Mouse (Mus musculus) fibroblast of lung, adult 2 months (primary cell): ENCODE results near the gene Agbl1.
"Not testable (repeated sequence)": the region's sequence is repeated elsewhere in the genome, so short reads cannot be mapped to it uniquely, and the experiment has no call there.

Source experiments
- DNase-seq: peaks from one replicate; pipeline ENCODE4 v3.0.0-alpha.2; 2011; ENCODE audit warnings: low read depth

Gene Agbl1

DNA sequence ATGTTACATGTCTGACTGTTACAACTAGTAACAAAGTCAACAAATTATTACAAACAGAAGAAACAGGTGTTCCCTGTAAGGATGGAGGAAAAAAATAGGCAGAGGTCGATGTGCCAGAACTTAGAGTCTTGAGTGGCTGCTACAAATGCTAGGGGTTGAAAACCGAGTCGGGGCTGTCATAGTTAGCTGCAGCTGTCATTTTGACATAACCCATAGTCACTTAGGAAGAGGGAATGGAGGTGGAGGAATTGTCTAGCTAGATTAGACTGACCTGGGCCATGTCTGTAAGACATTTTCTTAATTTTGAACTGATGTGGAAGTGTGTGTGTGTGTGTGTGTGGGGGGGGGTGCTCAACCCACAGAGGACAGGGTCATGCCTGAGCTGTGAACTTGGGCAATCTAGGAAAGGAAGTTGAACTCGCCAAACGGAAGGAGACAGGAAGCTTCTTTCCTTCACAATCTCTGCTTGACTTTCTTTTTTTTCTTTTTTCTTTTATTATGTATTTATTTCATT lies 364.9 kb downstream of the Agbl1 start:
- no peak for DNase-seq

DNA sequence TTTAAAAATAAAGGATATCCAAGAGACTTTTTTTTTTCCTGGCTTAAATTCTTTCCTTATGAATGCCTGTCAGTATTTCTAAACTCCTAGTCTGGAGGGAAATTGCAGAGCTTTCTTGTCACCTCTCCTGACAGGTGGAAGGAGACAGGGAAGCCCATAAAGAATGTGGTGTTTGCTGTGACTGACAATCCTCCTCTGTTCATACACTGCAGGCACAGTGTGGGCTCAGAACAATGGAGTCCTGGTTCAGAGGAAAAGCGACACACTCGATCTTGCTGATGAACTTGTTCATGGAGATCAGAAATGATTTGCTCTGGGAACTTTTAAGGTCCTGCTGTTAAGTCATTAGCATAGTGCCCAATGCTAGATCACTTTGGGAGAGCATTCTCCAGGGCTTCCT lies 368.1 kb downstream of the Agbl1 start:
- DNase-seq = no peak

DNA sequence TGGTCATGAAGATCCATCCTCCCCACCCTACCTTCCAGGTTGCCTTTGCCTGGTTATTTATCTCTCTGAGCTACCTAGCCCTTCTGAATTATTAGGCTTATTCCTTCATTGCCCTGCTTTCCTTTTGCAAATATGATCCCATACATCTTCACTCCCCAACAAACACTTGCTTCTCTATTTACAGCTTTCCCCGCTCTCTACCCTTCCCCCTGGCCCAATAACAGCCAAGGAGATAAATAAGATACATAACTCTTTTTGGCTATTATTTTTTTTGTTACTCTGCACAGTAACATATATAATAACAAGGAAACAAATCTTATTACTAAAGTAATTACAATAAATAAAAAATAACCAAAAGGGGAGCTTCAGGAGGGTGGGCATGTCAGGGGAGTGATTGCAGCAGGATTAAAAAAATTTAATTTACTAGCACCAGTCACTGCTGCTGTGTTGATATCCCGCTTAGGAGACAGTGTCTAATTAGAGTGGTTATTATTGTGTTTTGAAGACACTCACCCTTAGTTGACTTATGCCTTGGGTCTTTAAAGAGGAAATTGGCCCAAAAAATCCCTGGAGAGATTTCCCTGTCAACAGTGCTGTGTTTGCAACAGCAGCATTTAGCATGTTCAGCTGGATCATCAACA lies 370.5 kb downstream of the Agbl1 start:
- no peak for DNase-seq

GRCm38 (mm10) chr7:76629528-76629927 lies 399.8 kb downstream of the Agbl1 start:
- no peak for DNase-seq

GRCm38 (mm10) chr7:76650984-76651383 lies 421.3 kb downstream of the Agbl1 start:
- no peak for DNase-seq

- no peak for DNase-seq
Measured at GRCm38 (mm10) chr7:76661072-76661471, 431.4 kb downstream of the Agbl1 start.

- DNase-seq = no peak
Measured at GRCm38 (mm10) chr7:76674856-76675255, 445.2 kb downstream of the Agbl1 start.

GRCm38 (mm10) chr7:76701224-76701623 lies 471.5 kb downstream of the Agbl1 start:
- DNase-seq = no peak

GRCm38 (mm10) chr7:76732220-76732619 lies 502.5 kb downstream of the Agbl1 start:
- not testable (repeated sequence) for DNase-seq

- no peak for DNase-seq
Measured at GRCm38 (mm10) chr7:76777237-76777855, 547.7 kb downstream of the Agbl1 start.

- no peak for DNase-seq
Measured at GRCm38 (mm10) chr7:76780446-76780845, 550.8 kb downstream of the Agbl1 start.

GRCm38 (mm10) chr7:76788561-76789306 lies 559.0 kb downstream of the Agbl1 start:
- no peak for DNase-seq

- no peak for DNase-seq
Measured at GRCm38 (mm10) chr7:76790041-76790440, 560.4 kb downstream of the Agbl1 start.

GRCm38 (mm10) chr7:76791247-76791646 lies 561.6 kb downstream of the Agbl1 start:
- DNase-seq = no peak

- no peak for DNase-seq
Measured at GRCm38 (mm10) chr7:76810003-76810402, 580.3 kb downstream of the Agbl1 start.

DNA sequence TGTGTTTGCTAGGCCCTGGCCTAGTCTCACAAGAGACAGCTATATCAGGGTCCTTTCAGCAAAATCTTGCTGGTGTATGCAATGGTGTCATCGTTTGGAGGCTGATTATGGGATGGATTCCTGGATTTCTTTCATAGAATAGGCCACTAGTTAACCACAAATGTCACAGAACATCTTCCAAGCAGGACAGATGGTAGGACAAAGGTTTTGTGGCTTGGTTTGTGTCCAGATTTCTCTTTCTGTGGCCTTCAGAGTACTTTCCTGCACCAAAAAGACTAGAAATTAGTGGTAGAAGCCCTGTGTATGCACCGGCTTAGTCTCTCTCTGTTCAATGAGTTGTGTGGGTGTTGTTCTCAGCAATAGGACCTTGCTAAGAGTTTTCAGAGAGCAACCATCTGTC lies 590.9 kb downstream of the Agbl1 start:
- no peak for DNase-seq

GRCm38 (mm10) chr7:76842146-76842545 lies 612.5 kb downstream of the Agbl1 start:
- no peak for DNase-seq

GRCm38 (mm10) chr7:76889416-76890209 lies 659.9 kb downstream of the Agbl1 start:
- DNase-seq = no peak

GRCm38 (mm10) chr7:76904096-76904495 lies 674.4 kb downstream of the Agbl1 start:
- DNase-seq = no peak

GRCm38 (mm10) chr7:76911672-76912071 lies 682.0 kb downstream of the Agbl1 start:
- DNase-seq = no peak

- DNase-seq = no peak
Measured at GRCm38 (mm10) chr7:76918871-76919270, 689.2 kb downstream of the Agbl1 start.

DNA sequence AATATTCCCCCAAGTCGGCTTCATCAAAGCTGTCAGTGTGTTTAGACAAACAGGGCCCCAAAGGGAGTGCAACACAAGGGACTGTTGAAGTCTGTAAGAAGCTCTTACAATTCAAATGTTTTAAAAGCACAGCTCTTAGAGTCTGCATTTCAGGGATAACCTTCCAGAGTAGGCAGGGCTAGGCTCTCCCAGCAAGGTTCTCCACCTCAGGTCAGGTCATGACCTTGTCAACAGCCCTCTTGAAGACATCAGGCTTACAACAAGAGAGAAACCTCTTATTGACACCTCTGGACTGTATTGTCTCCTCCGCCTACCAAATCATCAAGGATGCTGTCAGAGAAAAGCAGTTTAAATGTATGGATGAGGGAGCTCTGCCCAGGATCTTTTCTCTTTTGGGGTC lies 692.0 kb downstream of the Agbl1 start:
- DNase-seq = no peak
